Mouse (Mus musculus) myocyte (in vitro differentiated cells): ENCODE data around the gene Trhr2.
A peak's percentile ranks its signal among the peaks of the same experiment; 100 is the strongest.
"Not testable (repeated sequence)": the region's sequence is repeated elsewhere in the genome, so short reads cannot be mapped to it uniquely, and the experiment has no call there.

Experiments used
- MAX ChIP-seq: IDR thresholded peaks from one replicate; pipeline ENCODE4 v1.6.1; 2011; ENCODE audit warnings: low read depth, mild to moderate bottlenecking, control low read depth
- MYOG ChIP-seq, 3 experiments: IDR thresholded peaks; one replicate each; pipeline ENCODE4 v1.6.1; 2011; ENCODE audit warnings: control low read depth in 2 of 3, low read depth in 2 of 3, mild to moderate bottlenecking in 2 of 3; ENCODE audit not compliant: insufficient read length in 2 of 3, control insufficient read depth in 1 of 3, insufficient read depth in 1 of 3
- POLR2A ChIP-seq: IDR thresholded peaks from one replicate; pipeline ENCODE4 v1.6.1; 2011; ENCODE audit warnings: low read depth, mild to moderate bottlenecking, control low read depth, moderate library complexity; ENCODE audit not compliant: insufficient read length
- REST ChIP-seq: IDR thresholded peaks from one replicate; pipeline ENCODE4 v1.6.1; 2011; ENCODE audit warnings: mild to moderate bottlenecking, control low read depth, moderate library complexity; ENCODE audit not compliant: insufficient read depth, insufficient read length
- TCF12 ChIP-seq: IDR thresholded peaks from one replicate; pipeline ENCODE4 v1.6.1; 2011; ENCODE audit warnings: mild to moderate bottlenecking, control low read depth; ENCODE audit not compliant: poor library complexity, insufficient read depth, severe bottlenecking
- TCF3 ChIP-seq: IDR thresholded peaks from one replicate; pipeline ENCODE4 v1.6.1; 2011; ENCODE audit warnings: low read depth, control low read depth; ENCODE audit not compliant: insufficient read length

DNA sequence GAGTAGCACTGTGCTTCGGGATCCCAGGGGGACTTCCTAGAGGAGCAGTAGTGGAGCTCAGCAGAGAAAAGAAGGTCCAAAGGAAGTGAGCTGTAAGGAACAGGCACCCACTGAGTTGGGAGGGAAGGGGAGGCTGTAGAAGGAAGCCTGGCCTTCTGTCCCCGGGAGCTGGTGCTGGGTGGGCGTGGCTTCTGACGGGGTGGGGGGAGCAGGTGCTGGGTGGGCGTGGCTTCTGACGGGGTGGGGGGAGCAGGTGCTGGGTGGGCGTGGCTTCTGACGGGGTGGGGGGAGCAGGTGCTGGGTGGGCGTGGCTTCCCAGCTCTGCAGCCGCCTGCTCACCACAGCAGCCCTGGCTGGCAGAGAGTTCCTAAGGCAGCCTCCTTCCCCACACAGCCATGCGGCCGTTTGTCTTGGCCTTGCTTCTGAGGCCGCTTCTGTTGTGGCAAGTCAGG, 36.6 kb downstream of the Trhr2 start:
- TF ChIP-seq MAX, TCF12, TCF3, REST: not testable (repeated sequence)
- peak; percentile 37 for TF ChIP-seq POLR2A
- TF ChIP-seq MYOG (IDR thresholded peaks at IDR 0.05; ENCODE audit: control insufficient read depth in 1 of 3, insufficient read depth in 1 of 3, insufficient read length in 2 of 3, low read depth in 2 of 3): peak in 2 of 3 experiments; percentile 16 to 77
